Mouse (Mus musculus) ES-Bruce4 (cell line): ENCODE measurements around the gene Scgb2b7. TPM values are rescaled to one million over a fixed set of nuclear protein-coding genes. Genes with fewer than 3 reads are reported as not detected.
"Not testable (repeated sequence)": the region's sequence is repeated elsewhere in the genome, so short reads cannot be mapped to it uniquely, and the experiment has no call there.

Source experiments
- H3K27ac ChIP-seq: 2 replicates; pipeline ENCODE4 v1.5.1; 2012; ENCODE audit warnings: low read length, inconsistent platforms; ENCODE audit not compliant: insufficient read depth
- H3K27me3 ChIP-seq: 2 replicates; pipeline ENCODE4 v1.6.1; 2012; ENCODE audit warnings: mild to moderate bottlenecking, low read length, inconsistent platforms; ENCODE audit not compliant: control insufficient read depth, poor library complexity, insufficient read depth, severe bottlenecking
- H3K36me3 ChIP-seq: 2 replicates; pipeline ENCODE4 v1.6.1; 2012; ENCODE audit warnings: inconsistent platforms, mild to moderate bottlenecking, low read length, moderate library complexity; ENCODE audit not compliant: control insufficient read depth, poor library complexity, insufficient read depth, severe bottlenecking
- H3K4me1 ChIP-seq: one replicate; pipeline ENCODE4 v1.8.1; 2011; ENCODE audit warnings: low read length; ENCODE audit not compliant: control insufficient read depth, insufficient read depth
- H3K4me3 ChIP-seq: 2 replicates; pipeline ENCODE4 v1.5.1; 2011; ENCODE audit warnings: low read depth, mild to moderate bottlenecking, low read length
- H3K9ac ChIP-seq: 2 replicates; pipeline ENCODE4 v1.6.1; 2012; ENCODE audit warnings: low read depth, mild to moderate bottlenecking, inconsistent platforms; ENCODE audit not compliant: poor library complexity, severe bottlenecking
- H3K9me3 ChIP-seq: replicated peaks from 2 replicates; pipeline ENCODE4 v1.6.1; 2012; ENCODE audit warnings: mild to moderate bottlenecking, low read length, inconsistent platforms; ENCODE audit not compliant: control insufficient read depth, poor library complexity, insufficient read depth, severe bottlenecking
- polyA plus RNA-seq: library from polyadenylated mRNA; stranded (reverse); fragments of >200 nt; gene quantifications from 2 replicates; pipeline ENCODE4 v1.2.4, GENCODE M21; 2011; ENCODE audit warnings: low read depth; ENCODE audit not compliant: missing spikeins, insufficient read depth, insufficient read length

Gene Scgb2b7
- polyA plus RNA-seq, result not detected in 2 replicates

DNA sequence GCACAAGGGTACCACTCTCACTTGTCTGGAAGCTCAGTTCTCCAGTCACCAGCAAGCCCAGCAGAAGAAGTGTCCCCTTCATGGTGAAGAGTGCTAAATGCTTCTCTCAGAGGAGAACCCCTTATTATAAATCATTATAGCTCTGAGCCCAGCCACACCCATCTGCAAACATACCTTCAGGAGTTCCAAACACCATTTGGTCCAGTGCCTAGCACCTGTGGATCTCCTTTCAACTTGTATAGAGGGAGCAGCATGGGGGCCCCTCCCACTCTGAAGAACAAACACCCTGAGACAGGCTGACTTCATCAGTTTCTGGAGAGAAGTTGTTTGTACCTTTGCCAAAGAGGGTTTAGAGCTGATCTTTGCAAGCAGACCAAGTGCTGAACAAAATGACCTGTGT lies at the start of gene Scgb2b7:
Gene Scgb2b7, minus strand, starts transcription at position 101 of the 400 bp plus-strand sequence.
- not testable (repeated sequence) for H3K9me3 ChIP-seq, H3K27ac ChIP-seq, H3K36me3 ChIP-seq, H3K27me3 ChIP-seq, H3K9ac ChIP-seq, H3K4me1 ChIP-seq, H3K4me3 ChIP-seq

- not testable (repeated sequence) for H3K27ac ChIP-seq
Measured at GRCm38 (mm10) chr7:31712365-31712764, 6.8 kb upstream of the Scgb2b7 start, which contains the start of gene Scgb1b7. TSS of gene Scgb1b7 (plus strand) at chr7:31712665.

More at GRCm38 (mm10) chr7:31712365-31712764, 6.8 kb upstream of the Scgb2b7 start, which contains the start of gene Scgb1b7:
- not testable (repeated sequence) for H3K36me3 ChIP-seq, H3K4me3 ChIP-seq, H3K9me3 ChIP-seq, H3K27me3 ChIP-seq, H3K4me1 ChIP-seq, H3K9ac ChIP-seq

Other genes with a start within 250 kb of the Scgb2b7 start
- not detected in 2 replicates for gene Scgb1b7, start 6.9 kb upstream of the Scgb2b7 start, polyA plus RNA-seq